Mouse (Mus musculus) embryonic stem cell, embryonic (primary cell): ENCODE results near the gene Apbb2.

Experiments used
- CTCF ChIA-PET, 4 experiments: fragments of 300-600 bp in 2 of 4; fragments of 350-600 bp in 2 of 4; sonication (Branson Sonifier 250); formaldehyde crosslinking; loops; one replicate each; lab custom pipeline; 2022; ENCODE audit warnings: inconsistent platforms in 2 of 4; lab: Charles Lee
- POLR2A ChIA-PET, 4 experiments: fragments of 300-600 bp in 2 of 4; fragments of 350-600 bp in 2 of 4; sonication (Branson Sonifier 250); formaldehyde crosslinking; loops; one replicate each; lab custom pipeline; 2022; ENCODE audit warnings: antibody characterized with exemption in 4 of 4, inconsistent platforms in 1 of 4; lab: Charles Lee

The Apbb2 gene

GRCm38 (mm10) chr5:66518411-66519006 is 100.1 kb downstream of the Apbb2 start:
- POLR2A ChIA-PET, result interaction anchor here in 3 of 4 experiments (0.5 to 2.9 kb wide), 25 partner anchors 10 to 957 kb away, joined by 3 to 19 read pairs (median 3); partner anchors contain the start of gene Uchl1 (in 3 of the 3)

DNA sequence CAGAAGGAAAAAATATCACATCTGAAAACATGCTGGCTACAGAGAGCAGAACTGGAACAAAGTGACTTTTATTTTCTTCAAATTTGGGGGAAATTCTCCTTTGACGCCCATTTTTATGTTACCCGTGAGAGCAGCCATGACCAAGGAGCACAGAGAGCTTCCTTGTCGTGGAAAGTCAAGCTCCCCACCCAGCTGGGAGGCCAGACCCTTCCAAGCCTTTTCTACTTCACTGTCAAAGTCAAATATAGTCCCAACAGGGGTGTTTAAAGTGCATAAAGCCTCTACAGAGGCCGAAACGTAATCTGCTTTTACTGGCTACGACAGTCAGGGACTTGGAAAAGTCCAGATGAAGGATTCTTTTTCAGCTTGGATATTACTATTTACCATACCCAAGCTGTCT is 101.1 kb downstream of the Apbb2 start:
- ChIA-PET CTCF (interaction anchor here in 3 of 4 experiments (0.5 to 0.8 kb wide), 4 partner anchors 13 to 566 kb away, joined by 3 to 5 read pairs (median 4); no protein-coding TSS in a partner anchor), POLR2A (interaction anchor here in 3 of 4 experiments (0.6 to 2.9 kb wide), 12 partner anchors 11 to 750 kb away, joined by 3 to 19 read pairs (median 4); partner anchors contain the start of gene Uchl1 (in 3 of the 3))

More at GRCm38 (mm10) chr5:66518411-66519006, 100.1 kb downstream of the Apbb2 start:
- CTCF ChIA-PET, result interaction anchor here (0.5 to 1.2 kb wide), 9 partner anchors 10 to 567 kb away, joined by 3 to 8 read pairs (median 4); partner anchors contain the start of gene Apbb2 (in 2 of the 4)

- CTCF ChIA-PET, result interaction anchor here in 1 of 4 experiments (0.6 kb wide), 1 partner anchor 500 kb away, joined by 4 read pairs; no protein-coding TSS in a partner anchor
- POLR2A ChIA-PET, result no interaction called here
Measured at GRCm38 (mm10) chr5:66516311-66516710, 102.3 kb downstream of the Apbb2 start.

- ChIA-PET POLR2A (interaction anchor here in 1 of 4 experiments (1.1 kb wide), 1 partner anchor 13 kb away, joined by 3 read pairs; no protein-coding TSS in a partner anchor), CTCF (interaction anchor here in 1 of 4 experiments (0.6 kb wide), 1 partner anchor 860 kb away, joined by 3 read pairs; no protein-coding TSS in a partner anchor)
Measured at GRCm38 (mm10) chr5:66515271-66515670, 103.3 kb downstream of the Apbb2 start.

DNA sequence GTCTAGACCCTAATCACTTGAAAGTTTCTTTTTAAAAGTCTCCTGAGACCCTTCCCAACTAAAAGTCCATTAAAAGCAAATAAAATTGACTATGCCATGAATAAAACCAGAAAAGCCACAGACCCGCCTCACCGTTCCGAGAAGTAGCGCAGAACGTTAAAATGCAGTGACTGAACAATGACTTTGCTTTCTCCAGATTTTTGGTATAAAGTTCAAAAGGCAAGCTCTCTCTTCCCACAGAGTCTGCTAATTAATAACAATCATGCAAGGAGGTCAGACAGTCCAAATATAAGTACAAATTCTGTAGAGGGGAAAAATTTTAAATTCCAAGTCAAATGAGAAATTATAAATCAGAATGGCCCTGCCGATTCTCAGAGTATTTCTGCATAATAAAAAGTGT is 103.9 kb downstream of the Apbb2 start:
- ChIA-PET CTCF (interaction anchor here in 1 of 4 experiments (0.6 kb wide), 1 partner anchor 859 kb away, joined by 3 read pairs; no protein-coding TSS in a partner anchor), POLR2A (interaction anchor here in 1 of 4 experiments (0.7 to 1.1 kb wide), 2 partner anchors 13 to 136 kb away, joined by 3 to 4 read pairs; no protein-coding TSS in a partner anchor)

DNA sequence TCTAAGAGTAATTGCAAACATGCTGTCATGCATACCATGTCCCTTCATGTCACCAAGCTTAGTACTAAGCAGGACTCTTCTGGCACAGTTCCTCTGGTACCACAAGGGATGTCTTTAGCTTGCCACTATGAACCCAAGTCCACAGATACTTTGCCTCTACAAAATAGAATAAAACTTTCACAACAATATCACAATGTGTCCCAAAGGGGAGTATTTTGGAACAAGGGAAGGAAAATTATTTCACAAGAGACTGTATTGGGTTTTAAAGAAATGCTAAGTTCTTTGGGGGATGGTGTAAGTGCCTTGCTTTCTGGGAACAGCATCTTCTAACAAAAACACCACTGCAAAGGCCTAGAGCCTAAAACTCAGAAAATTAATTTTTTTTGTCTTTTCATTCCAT is 105.2 kb downstream of the Apbb2 start:
- ChIA-PET POLR2A (interaction anchor here in 2 of 4 experiments (0.7 to 1.5 kb wide), 2 partner anchors 33 to 60 kb away, joined by 4 to 8 read pairs; no protein-coding TSS in a partner anchor), CTCF (no interaction called here)

- CTCF ChIA-PET, result no interaction called here
- POLR2A ChIA-PET, result interaction anchor here in 1 of 4 experiments (1.5 kb wide), 1 partner anchor 61 kb away, joined by 4 read pairs; no protein-coding TSS in a partner anchor
Measured at GRCm38 (mm10) chr5:66512519-66512918, 106.1 kb downstream of the Apbb2 start.

GRCm38 (mm10) chr5:66510716-66511115 is 107.9 kb downstream of the Apbb2 start:
- POLR2A ChIA-PET, result interaction anchor here in 1 of 4 experiments (0.5 kb wide), 1 partner anchor 167 kb away, joined by 3 read pairs; no protein-coding TSS in a partner anchor

DNA sequence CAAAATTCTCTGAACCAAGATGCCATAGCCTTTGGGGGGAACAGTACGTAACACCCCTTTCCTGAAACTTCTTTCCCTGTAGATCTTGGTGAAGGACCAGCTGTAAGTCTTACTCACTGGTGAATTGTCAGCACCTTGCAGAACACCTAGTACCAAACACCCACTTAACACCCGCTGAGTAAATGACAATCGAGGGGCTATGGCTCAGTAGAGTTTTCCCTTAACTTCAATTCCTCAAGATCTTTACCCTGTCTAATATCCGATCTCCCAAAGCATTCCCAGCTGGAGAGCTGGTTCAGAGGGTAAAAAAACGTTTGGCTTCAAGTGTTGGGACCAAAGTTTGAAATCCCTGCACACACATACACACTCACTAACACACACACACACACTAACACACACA is 109.4 kb downstream of the Apbb2 start:
- CTCF ChIA-PET, result no interaction called here
- POLR2A ChIA-PET, result interaction anchor here in 1 of 4 experiments (0.5 to 1.7 kb wide), 3 partner anchors 15 to 167 kb away, joined by 3 to 8 read pairs (median 4); no protein-coding TSS in a partner anchor

More at GRCm38 (mm10) chr5:66510716-66511115, 107.9 kb downstream of the Apbb2 start:
- CTCF ChIA-PET, result interaction anchor here in 1 of 4 experiments (0.6 kb wide), 1 partner anchor 729 kb away, joined by 3 read pairs; no protein-coding TSS in a partner anchor

DNA sequence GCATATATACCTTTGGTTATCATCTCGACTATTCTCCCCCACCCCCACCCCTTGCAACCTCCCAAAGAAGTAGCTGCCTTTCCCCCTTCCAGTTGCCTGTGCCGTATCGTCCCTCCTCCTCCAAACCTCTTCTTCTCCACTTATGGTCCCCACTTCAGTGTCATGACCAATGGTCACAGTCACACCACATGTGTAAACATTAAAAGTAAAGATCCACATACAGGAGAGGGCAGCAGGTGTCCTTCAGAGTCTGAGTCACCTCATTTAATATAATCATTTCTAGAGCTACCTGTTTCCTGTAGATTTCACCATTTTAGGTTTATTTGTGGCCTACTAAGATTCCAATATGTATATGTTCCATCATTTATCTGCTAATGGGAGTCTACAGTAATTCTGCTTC is 113.0 kb downstream of the Apbb2 start:
- POLR2A ChIA-PET, result interaction anchor here in 1 of 4 experiments (0.7 to 1.2 kb wide), 2 partner anchors 13 to 63 kb away, joined by 3 read pairs; no protein-coding TSS in a partner anchor
- CTCF ChIA-PET, result interaction anchor here in 1 of 4 experiments (0.6 kb wide), 1 partner anchor 19 kb away, joined by 3 read pairs; no protein-coding TSS in a partner anchor

DNA sequence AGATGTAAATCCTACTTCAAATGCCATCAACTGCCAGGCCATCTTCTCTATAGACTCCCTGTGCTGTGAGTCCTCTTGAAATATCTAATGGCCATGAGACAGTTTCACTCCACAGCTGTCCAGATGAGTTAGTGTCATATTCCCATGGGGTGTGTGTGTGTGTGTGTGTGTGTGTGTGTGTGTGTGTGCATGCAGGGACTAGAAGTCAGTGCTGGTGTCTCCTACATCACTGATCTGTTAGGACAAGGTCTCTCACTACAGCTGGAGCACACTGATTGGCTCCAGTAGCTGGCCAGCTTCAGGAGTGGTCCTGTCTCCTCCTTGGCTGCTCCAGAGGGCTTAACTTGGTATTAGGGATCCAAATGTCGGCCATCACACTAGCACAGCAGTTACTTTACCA is 113.5 kb downstream of the Apbb2 start:
- CTCF ChIA-PET, result interaction anchor here in 1 of 4 experiments (0.6 kb wide), 1 partner anchor 20 kb away, joined by 3 read pairs; no protein-coding TSS in a partner anchor
- POLR2A ChIA-PET, result interaction anchor here in 1 of 4 experiments (0.7 to 1.2 kb wide), 2 partner anchors 13 to 64 kb away, joined by 3 read pairs; no protein-coding TSS in a partner anchor

DNA sequence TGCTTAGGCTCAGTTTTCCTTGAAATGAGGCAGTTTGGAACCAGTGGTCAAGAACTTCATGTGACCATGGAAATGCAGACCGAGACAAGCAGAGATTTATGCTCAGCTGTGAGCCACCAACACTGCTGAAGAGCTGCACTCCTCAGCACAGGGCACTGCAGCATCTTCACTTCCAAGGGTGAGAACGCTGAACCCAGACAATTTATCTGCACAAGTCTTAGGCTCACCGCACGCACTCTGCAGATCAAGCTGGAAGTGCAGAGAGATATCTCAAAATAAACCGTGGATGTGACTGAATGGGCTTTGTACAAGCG is 114.2 kb downstream of the Apbb2 start:
- ChIA-PET CTCF (interaction anchor here in 1 of 4 experiments (0.5 kb wide), 1 partner anchor 14 kb away, joined by 4 read pairs; no protein-coding TSS in a partner anchor), POLR2A (interaction anchor here in 2 of 4 experiments (0.6 to 1.5 kb wide), 3 partner anchors 19 to 664 kb away, joined by 3 to 6 read pairs (median 4); no protein-coding TSS in a partner anchor)

DNA sequence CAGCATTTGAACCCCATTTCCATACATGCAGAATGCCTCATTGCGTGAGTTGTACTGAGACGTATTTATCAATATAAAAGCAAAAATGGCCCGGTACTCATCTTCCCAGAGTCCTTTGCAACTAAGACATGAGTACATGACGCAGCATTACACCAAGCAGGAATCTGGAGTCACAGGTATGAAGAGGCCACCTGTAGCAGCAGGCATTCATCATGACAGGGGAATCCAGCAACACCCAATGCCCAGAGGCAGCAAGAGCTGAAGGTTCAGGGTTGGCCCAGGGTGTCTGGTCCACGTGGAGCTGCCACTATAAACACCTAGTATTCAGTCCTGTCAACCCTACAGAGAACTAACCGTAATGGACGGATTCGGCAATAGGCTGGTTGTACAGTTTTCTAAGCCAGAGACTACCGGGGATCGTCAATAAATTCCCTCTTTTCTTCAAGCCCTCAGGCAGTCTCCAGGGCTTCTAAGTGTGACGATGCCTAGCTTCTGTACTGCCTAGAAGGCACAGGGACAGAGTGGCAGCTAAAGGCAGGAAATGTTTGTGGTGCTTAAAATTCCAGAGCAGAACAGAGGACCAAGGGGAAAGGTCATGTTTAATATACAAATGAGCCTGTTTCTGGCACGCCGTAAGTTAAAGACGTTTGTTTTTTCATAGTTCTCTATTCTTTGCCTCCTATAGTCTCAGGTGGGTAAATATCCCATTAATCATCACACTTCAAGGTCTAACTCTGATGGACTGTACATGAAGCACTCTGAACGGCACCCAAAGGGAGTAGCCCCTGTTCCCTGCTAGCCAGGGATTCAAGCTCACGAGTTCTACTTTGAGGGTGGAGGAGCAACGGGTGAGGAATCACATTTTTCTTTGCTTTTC is 114.8 kb downstream of the Apbb2 start:
- POLR2A ChIA-PET, result interaction anchor here in 3 of 4 experiments (0.6 to 1.5 kb wide), 6 partner anchors 15 to 665 kb away, joined by 3 to 6 read pairs (median 3); no protein-coding TSS in a partner anchor
- CTCF ChIA-PET, result interaction anchor here in 1 of 4 experiments (0.5 kb wide), 1 partner anchor 14 kb away, joined by 4 read pairs; no protein-coding TSS in a partner anchor

DNA sequence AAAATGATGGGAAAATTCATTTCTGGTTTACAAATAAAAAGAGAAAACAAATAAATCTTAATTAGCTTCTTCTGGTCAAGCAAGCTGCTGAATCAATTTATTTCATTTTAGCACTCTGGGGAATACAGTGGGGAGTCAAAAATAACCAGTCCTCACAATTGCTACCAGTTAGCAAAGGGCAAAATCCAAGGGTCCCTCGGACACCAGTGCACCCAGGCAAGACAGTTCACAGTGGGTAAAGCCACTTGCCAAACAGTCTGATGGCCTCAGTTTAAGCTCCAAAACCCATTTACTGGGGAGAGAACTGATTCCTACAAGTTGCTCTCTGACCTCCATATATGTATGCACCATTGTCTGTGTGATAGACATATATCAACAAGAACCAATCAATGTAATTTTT is 115.6 kb downstream of the Apbb2 start:
- ChIA-PET POLR2A (interaction anchor here in 2 of 4 experiments (0.7 to 1.5 kb wide), 2 partner anchors 16 to 28 kb away, joined by 3 to 6 read pairs; no protein-coding TSS in a partner anchor), CTCF (no interaction called here)

GRCm38 (mm10) chr5:66499621-66500020 is 119.0 kb downstream of the Apbb2 start:
- ChIA-PET CTCF (no interaction called here), POLR2A (no interaction called here)

GRCm38 (mm10) chr5:66498140-66498539 is 120.4 kb downstream of the Apbb2 start:
- POLR2A ChIA-PET, result interaction anchor here in 1 of 4 experiments (0.6 kb wide), 1 partner anchor 61 kb away, joined by 3 read pairs; no protein-coding TSS in a partner anchor

DNA sequence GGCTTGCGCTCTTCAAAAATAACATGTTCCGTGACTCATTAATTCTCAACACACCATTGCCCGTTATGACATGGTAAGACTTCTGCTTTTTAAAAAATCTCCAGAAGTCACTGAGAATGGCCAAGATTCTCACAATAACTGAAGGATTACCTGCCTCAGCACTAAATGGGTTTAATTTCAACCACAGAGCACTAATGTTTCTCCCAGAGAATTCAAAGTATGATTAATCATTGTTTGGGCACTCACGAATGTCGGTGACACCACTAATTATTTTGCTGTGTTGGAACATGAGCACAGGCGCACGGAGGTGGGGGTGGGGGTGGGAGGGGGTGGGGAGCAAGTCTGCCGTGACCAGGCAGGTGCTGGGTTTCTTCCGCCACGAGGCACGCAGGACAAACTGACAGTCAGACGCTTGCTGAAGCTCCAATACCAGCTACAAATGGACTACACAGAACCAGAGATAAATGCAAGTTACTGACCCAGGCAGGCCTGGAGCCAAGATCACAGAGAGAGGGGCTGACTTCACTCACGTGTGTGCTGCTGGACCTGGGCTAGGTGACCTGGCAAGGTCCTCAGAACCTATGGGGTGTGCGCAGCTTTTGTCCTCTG is 121.0 kb downstream of the Apbb2 start:
- ChIA-PET POLR2A (no interaction called here), CTCF (interaction anchor here in 1 of 4 experiments (0.7 kb wide), 1 partner anchor 128 kb away, joined by 6 read pairs; no protein-coding TSS in a partner anchor)

More at GRCm38 (mm10) chr5:66498140-66498539, 120.4 kb downstream of the Apbb2 start:
- CTCF ChIA-PET, result no interaction called here
